Mouse (Mus musculus): Measurements from ENCODE around the gene Acsl4. TPM values are rescaled to one million over a fixed set of nuclear protein-coding genes. Genes with fewer than 3 reads are reported as not detected.

The Acsl4 gene
- polyA plus RNA-seq, 1 experiment from 2014 or later, result 28.5 TPM

GRCm38 (mm10) chrX:142336207-142336606 lies 54.1 kb downstream of the Acsl4 start:
- WGBS, result 96% methylated on average over 6 of the region's 6 CpGs
- Histone ChIP-seq H3K27me3 (replicated peaks) (no peaks in the 10 kb centered on the region), H3K36me3 (no peaks in the 10 kb centered on the region), H3K4me1 (no peaks in the 10 kb centered on the region), H3K27ac (replicated peaks) (no peak overlapping the region), H3K9ac (replicated peaks) (no peak overlapping the region), H3K4me3 (replicated peaks) (no peak overlapping the region), H3K9me3 (replicated peaks) (no peaks in the 10 kb centered on the region), H3K4me2 (no peak overlapping the region)
- no peak for ATAC-seq (ENCODE audit: low FRiP score)

GRCm38 (mm10) chrX:142335502-142335901 lies 54.8 kb downstream of the Acsl4 start:
- H3K9ac ChIP-seq (replicated peaks), result no peak overlapping the region
- no peak overlapping the region for H3K27ac ChIP-seq (replicated peaks)
- WGBS, result 92% methylated on average over 5 of the region's 5 CpGs
- no peak overlapping the region for H3K4me3 ChIP-seq (replicated peaks)
- no peaks in the 10 kb centered on the region for H3K36me3 ChIP-seq
- H3K27me3 ChIP-seq (replicated peaks), result no peaks in the 10 kb centered on the region
- no peaks in the 10 kb centered on the region for H3K4me1 ChIP-seq
- H3K4me2 ChIP-seq, result no peak overlapping the region
- H3K9me3 ChIP-seq (replicated peaks), result no peaks in the 10 kb centered on the region
- ATAC-seq (ENCODE audit: low FRiP score), result no peak

GRCm38 (mm10) chrX:142325760-142326159 lies 64.6 kb downstream of the Acsl4 start:
- no peak overlapping the region for H3K9ac ChIP-seq (replicated peaks)
- H3K36me3 ChIP-seq, result no peaks in the 10 kb centered on the region
- no peak overlapping the region for H3K4me3 ChIP-seq (replicated peaks)
- no peak for ATAC-seq (ENCODE audit: low FRiP score)
- no peaks in the 10 kb centered on the region for H3K27me3 ChIP-seq (replicated peaks)
- H3K4me1 ChIP-seq, result no peaks in the 10 kb centered on the region
- no peaks in the 10 kb centered on the region for H3K9me3 ChIP-seq (replicated peaks)
- H3K27ac ChIP-seq (replicated peaks), result no peak overlapping the region
- 57% methylated on average over 2 of the region's 2 CpGs for WGBS
- no peak overlapping the region for H3K4me2 ChIP-seq

- Histone ChIP-seq H3K36me3 (no peaks in the 10 kb centered on the region), H3K27ac (replicated peaks) (no peak overlapping the region), H3K4me1 (no peaks in the 10 kb centered on the region), H3K9ac (replicated peaks) (no peak overlapping the region), H3K27me3 (replicated peaks) (no peaks in the 10 kb centered on the region; the same call in 1 of the 2 replicates), H3K4me3 (replicated peaks) (no peak overlapping the region), H3K9me3 (replicated peaks) (no peaks in the 10 kb centered on the region), H3K4me2 (no peak overlapping the region)
- 83% methylated on average over 9 of the region's 9 CpGs for WGBS
- ATAC-seq (ENCODE audit: low FRiP score), result no peak
Measured at GRCm38 (mm10) chrX:142316106-142316505, 74.2 kb downstream of the Acsl4 start.

- Histone ChIP-seq H3K27me3 (replicated peaks) (no peaks in the 10 kb centered on the region; the same call in 1 of the 2 replicates), H3K4me3 (replicated peaks) (no peak overlapping the region), H3K27ac (replicated peaks) (no peak overlapping the region), H3K4me1 (no peaks in the 10 kb centered on the region), H3K4me2 (no peak overlapping the region), H3K9me3 (replicated peaks) (no peaks in the 10 kb centered on the region), H3K9ac (replicated peaks) (no peak overlapping the region), H3K36me3 (no peaks in the 10 kb centered on the region)
- WGBS, result 76% methylated on average over 8 of the region's 8 CpGs
- no peak for ATAC-seq (ENCODE audit: low FRiP score)
Measured at GRCm38 (mm10) chrX:142315270-142315669, 75.1 kb downstream of the Acsl4 start.

- WGBS, result 50% methylated on average over 11 of the region's 11 CpGs
- H3K4me3 ChIP-seq (replicated peaks), result 0 out of 2 replicates have a peak overlapping the region, but pooled peaks have one; percentile 9
Measured at GRCm38 (mm10) chrX:142314307-142315024, 75.9 kb downstream of the Acsl4 start.

GRCm38 (mm10) chrX:142310431-142310830 lies 79.9 kb downstream of the Acsl4 start:
- Histone ChIP-seq H3K4me2 (no peak overlapping the region), H3K36me3 (no peaks in the 10 kb centered on the region), H3K9ac (replicated peaks) (no peak overlapping the region), H3K27ac (replicated peaks) (no peak overlapping the region), H3K9me3 (replicated peaks) (no peaks in the 10 kb centered on the region), H3K4me3 (replicated peaks) (no peak overlapping the region), H3K4me1 (peaks cover 9% of the 10 kb centered on the region; the same call in 1 of the 2 replicates), H3K27me3 (replicated peaks) (peaks cover 13% of the 10 kb centered on the region)
- WGBS, result 49% methylated on average over 5 of the region's 5 CpGs
- no peak for ATAC-seq (ENCODE audit: low FRiP score)

More at GRCm38 (mm10) chrX:142314307-142315024, 75.9 kb downstream of the Acsl4 start:
- Histone ChIP-seq H3K4me2 (peak overlapping the region; percentile 47), H3K36me3 (no peaks in the 10 kb centered on the region), H3K9ac (replicated peaks) (no peak overlapping the region), H3K4me1 (no peaks in the 10 kb centered on the region), H3K9me3 (replicated peaks) (no peaks in the 10 kb centered on the region), H3K27ac (replicated peaks) (no peak overlapping the region), H3K27me3 (replicated peaks) (no peaks in the 10 kb centered on the region; the same call in 1 of the 2 replicates)
- peak; percentile 79 for ATAC-seq (ENCODE audit: low FRiP score)

GRCm38 (mm10) chrX:142305869-142306581 lies 84.3 kb downstream of the Acsl4 start, which contains the start of gene Kcne1l:
Gene Kcne1l, minus strand, starts transcription at chrX:142306294.
- Histone ChIP-seq H3K9me3 (replicated peaks) (no peaks in the 10 kb centered on the region), H3K36me3 (no peaks in the 10 kb centered on the region), H3K27ac (replicated peaks) (peak within 1 kb of the TSS; percentile 73), H3K9ac (replicated peaks) (no peak within 1 kb of the TSS), H3K4me2 (peak within 1 kb of the TSS; percentile 50), H3K4me1 (peaks cover 13% of the 10 kb centered on the region; the same call in 1 of the 2 replicates), H3K4me3 (replicated peaks) (peak within 1 kb of the TSS; percentile 18), H3K27me3 (replicated peaks) (peaks cover 19% of the 10 kb centered on the region)
- peak; percentile 80 for ATAC-seq (ENCODE audit: low FRiP score)
- 34% methylated on average over 29 of the region's 33 CpGs for WGBS

- H3K4me2 ChIP-seq, result peak overlapping the region; percentile 50
- H3K9me3 ChIP-seq (replicated peaks), result no peaks in the 10 kb centered on the region
- no peaks in the 10 kb centered on the region for H3K36me3 ChIP-seq
- peaks cover 13% of the 10 kb centered on the region; the same call in 1 of the 2 replicates for H3K4me1 ChIP-seq
- ATAC-seq (ENCODE audit: low FRiP score), result peak; percentile 83
- H3K27me3 ChIP-seq (replicated peaks), result peaks cover 19% of the 10 kb centered on the region
- no peak overlapping the region for H3K9ac ChIP-seq (replicated peaks)
- H3K4me3 ChIP-seq (replicated peaks), result peak overlapping the region; percentile 18
- H3K27ac ChIP-seq (replicated peaks), result peak overlapping the region; percentile 73
- 33% methylated on average over 35 of the region's 35 CpGs for WGBS
Measured at GRCm38 (mm10) chrX:142305010-142305868, 85.1 kb downstream of the Acsl4 start.

GRCm38 (mm10) chrX:142304592-142304991 lies 85.7 kb downstream of the Acsl4 start:
- Histone ChIP-seq H3K4me2 (no peak overlapping the region), H3K4me1 (peaks cover 13% of the 10 kb centered on the region; the same call in 1 of the 2 replicates), H3K36me3 (no peaks in the 10 kb centered on the region), H3K9me3 (replicated peaks) (no peaks in the 10 kb centered on the region), H3K27ac (replicated peaks) (no peak overlapping the region; the same call in 1 of the 2 replicates), H3K4me3 (replicated peaks) (no peak overlapping the region), H3K9ac (replicated peaks) (no peak overlapping the region), H3K27me3 (replicated peaks) (peaks cover 19% of the 10 kb centered on the region)
- no peak for ATAC-seq (ENCODE audit: low FRiP score)

GRCm38 (mm10) chrX:142303456-142303855 lies 86.9 kb downstream of the Acsl4 start:
- Histone ChIP-seq H3K9ac (replicated peaks) (no peak overlapping the region), H3K4me1 (peaks cover 13% of the 10 kb centered on the region; the same call in 1 of the 2 replicates), H3K4me3 (replicated peaks) (no peak overlapping the region), H3K9me3 (replicated peaks) (no peaks in the 10 kb centered on the region), H3K4me2 (no peak overlapping the region), H3K27me3 (replicated peaks) (peaks cover 19% of the 10 kb centered on the region), H3K36me3 (no peaks in the 10 kb centered on the region), H3K27ac (replicated peaks) (no peak overlapping the region)
- 58% methylated on average over 2 of the region's 2 CpGs for WGBS
- ATAC-seq (ENCODE audit: low FRiP score), result no peak
